Mouse (Mus musculus): ENCODE results near the gene Ctnnbl1.

The Ctnnbl1 gene

DNA sequence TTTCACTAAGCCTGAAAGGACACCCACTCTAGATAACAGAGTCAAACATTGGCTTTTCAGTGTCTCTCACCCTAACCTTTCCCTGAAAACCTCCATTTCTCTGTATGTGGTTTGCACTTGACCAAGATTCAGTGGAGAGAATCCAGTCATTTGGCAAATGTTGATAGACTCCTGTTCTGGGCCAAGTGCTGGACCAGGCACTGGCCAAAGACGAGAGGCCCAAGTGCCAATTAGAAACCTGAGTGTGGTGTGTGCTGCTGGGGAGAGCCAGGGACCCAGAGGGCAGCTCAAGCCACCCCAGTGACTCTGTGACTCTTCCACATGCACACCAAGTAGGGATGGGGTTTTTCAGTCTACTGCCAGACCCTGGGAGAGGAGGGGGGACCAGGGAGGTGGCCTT lies 136.5 kb downstream of the Ctnnbl1 start:
- no peak for DNase-seq (ENCODE audit: low read depth, low spot score)

DNA sequence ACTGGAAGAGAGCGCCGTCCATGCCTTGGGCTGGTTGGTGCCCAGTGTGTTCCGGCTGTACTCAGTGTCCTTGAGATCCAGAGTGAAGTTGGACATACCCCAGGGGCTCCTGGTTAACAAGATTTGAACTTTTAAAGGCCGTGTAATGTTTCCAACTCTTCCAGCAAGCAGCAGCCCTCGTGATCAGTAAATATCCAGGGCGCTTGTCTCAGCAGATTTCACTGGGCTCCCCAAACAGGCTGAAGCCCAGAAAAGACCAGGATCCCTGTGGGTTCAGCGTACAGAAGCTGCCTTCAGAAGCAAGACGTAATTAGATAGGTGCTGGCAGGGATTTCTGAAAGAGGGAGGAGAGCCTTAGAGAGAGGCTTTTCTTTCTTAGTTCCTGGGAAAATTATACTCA lies 137.9 kb downstream of the Ctnnbl1 start:
- DNase-seq (ENCODE audit: low read depth, low spot score), result no peak

- DNase-seq (ENCODE audit: low read depth, low spot score), result no peak
Observed at GRCm38 (mm10) chr2:157877394-157877793, 140.2 kb downstream of the Ctnnbl1 start.

DNA sequence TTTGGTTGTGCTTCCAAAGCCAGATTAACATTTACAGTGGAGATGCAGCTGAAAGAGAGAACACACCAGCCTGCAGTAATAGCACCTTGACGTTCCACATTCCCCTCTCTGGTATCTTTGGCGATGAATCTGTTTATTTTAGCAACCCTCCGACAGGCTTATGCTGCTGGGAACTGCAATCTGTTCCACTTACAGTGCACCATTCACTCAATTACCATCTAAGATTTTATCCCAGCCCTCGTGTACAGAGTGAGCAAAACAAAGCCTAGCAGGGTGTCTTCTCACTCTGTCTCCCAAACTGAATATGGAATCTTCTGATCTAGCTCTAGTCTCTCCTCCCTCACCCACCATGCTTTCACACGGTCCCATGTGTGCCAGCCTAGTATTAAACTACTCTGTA lies 140.8 kb downstream of the Ctnnbl1 start:
- no peak for DNase-seq (ENCODE audit: low read depth, low spot score)

DNA sequence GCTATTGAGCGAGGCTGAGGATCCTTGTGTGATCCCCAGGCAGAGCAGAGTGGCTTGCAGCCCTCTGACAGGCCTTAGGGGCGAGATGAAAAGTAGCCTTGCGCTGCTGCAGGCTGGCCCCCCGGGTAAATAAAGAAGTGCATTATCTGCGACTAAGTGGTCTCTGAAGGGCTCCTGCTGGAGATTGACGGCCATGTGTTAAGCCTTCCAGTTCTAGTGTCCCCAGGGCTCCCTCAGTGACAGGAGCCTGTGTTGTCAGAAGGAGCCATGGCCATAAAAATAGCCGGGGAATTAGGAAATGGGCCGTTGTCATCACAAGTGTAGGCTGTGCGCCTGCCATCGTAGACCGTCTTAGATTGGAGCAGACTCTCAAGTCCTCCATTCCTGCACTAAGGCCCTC lies 144.7 kb downstream of the Ctnnbl1 start:
- peak; percentile 16 for DNase-seq (ENCODE audit: low read depth, low spot score)

GRCm38 (mm10) chr2:157887275-157888025 lies 150.2 kb downstream of the Ctnnbl1 start:
- peak; percentile 30 for DNase-seq (ENCODE audit: low read depth, low spot score)

DNA sequence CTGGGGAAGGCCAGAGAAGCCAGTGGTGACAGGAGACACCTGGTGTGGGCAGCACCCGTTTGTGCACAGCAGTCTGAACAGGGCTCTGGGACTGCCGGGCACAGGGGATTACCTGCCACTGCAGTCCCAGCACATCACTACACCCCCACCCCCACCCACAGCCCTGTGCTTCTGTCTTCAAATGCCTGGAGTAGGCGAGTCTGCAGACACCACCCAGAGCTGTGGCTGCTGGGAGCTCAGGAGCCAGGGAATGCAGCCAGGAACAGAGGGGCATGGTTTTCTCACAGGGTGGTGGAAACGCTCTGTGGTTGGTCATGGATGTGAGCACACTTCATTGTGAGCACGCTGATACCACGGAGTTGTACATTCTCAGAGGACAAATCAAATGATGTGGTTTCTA lies 154.0 kb downstream of the Ctnnbl1 start:
- DNase-seq (ENCODE audit: low read depth, low spot score), result no peak

DNA sequence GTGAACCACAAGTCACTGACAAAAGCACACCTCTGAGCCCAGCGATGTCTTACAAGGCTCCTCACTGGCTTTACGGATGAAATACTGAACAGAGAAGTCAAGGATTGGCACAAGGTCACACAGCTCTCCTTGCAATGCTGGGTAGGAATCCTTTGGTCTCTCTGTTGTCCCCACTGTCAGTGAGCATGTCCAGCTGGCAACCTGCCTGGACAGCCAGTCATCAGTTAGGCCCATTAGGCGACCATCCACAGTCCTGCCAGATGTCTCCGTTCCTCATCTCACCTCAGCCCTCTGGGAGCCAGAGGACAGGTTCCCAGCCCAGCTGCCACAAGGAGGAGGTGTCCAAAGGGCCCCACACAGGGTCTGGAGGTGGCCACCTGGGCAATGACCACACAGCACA lies 159.9 kb downstream of the Ctnnbl1 start:
- DNase-seq (ENCODE audit: low read depth, low spot score), result no peak

DNA sequence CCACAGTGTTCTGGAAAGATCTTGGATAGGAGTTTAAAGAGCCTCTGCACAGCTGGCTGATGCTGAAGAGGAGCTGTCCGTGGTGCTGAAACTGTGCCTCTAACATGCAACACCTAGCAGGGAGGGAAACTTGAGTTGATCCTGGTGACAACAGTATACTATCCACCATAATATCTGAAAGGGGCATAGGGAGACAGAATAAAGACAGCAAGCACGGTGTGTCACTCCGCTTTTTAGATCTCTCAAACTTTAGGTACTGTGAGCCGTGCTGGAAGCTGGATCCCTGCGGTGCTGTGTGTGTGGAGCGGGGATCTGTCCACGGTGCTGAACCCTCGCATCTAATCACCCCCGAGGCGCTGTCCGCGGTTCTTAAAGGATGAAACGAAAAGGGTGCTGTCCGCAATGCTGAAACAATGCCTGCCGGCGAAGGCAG lies 176.0 kb downstream of the Ctnnbl1 start:
- DNase-seq (ENCODE audit: low read depth, low spot score), result peak; percentile 84

GRCm38 (mm10) chr2:157913705-157914104 lies 176.5 kb downstream of the Ctnnbl1 start:
- DNase-seq (ENCODE audit: low read depth, low spot score), result no peak

- DNase-seq (ENCODE audit: low read depth, low spot score), result no peak
Observed at GRCm38 (mm10) chr2:157914105-157914764, 177.0 kb downstream of the Ctnnbl1 start, which contains the start of gene Vstm2l. Gene Vstm2l (plus strand): TSS chr2:157914653.

GRCm38 (mm10) chr2:157914889-157915517 lies 177.8 kb downstream of the Ctnnbl1 start:
- DNase-seq (ENCODE audit: low read depth, low spot score), result no peak

DNA sequence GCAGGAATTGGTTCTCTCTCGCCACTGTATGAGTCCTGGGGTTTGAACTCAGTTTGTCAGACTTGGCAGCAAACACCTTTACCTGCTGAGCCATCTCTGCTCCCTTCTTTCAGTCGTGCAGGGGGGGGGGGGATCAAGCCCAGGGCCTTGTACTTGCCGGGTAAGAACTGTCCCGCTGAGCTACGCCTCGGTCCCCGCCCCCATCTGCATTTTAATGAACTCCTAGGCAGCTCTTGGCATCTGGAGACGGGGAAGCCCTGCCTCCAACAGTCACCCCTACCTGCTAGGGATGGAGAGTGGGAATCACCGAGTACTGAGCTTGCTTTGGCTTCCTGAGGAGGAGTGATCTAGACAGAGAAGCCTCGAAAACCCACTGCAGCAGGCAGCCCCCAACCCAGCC lies 181.3 kb downstream of the Ctnnbl1 start:
- DNase-seq (ENCODE audit: low read depth, low spot score), result no peak

DNA sequence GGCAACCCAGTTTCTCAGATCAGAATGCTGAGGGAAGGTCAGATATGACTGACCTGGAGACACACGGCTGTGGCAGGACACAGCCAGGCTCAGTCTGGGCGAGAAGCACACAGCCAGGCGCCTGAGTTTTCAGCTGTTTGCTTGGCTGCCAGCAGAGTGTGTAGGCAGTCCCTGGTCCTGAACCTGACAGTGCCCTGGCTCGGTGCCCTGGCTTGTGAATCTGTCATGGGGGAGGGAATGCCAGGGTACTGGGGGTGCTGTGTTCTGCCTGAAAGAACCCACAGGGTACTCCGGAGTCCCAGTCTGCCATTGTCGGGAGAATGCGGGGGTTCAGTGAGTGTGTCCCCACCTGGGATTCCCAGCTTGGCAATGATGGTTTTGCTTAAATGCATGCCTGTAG lies 184.3 kb downstream of the Ctnnbl1 start:
- DNase-seq (ENCODE audit: low read depth, low spot score), result no peak

DNA sequence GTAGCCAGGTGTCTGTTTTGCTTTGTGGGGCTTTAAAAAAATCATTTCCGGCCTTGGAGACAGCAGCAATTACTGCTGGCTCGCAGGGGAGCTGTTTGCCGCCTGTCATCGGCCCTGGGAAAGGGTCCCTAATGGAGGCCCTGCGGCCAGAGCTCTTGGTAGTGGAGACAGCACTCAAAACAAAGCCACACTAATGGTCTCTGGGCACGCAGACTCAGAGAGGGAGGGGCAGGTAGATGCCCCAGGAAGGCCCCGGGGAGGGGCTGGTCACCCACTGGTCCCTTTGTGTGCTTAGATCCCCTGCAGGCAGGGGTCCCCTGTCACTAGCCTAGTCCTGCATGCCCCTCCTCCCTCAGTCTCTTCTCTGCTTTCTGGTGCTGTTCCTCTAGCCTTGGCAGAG lies 186.2 kb downstream of the Ctnnbl1 start:
- DNase-seq (ENCODE audit: low read depth, low spot score), result no peak

DNA sequence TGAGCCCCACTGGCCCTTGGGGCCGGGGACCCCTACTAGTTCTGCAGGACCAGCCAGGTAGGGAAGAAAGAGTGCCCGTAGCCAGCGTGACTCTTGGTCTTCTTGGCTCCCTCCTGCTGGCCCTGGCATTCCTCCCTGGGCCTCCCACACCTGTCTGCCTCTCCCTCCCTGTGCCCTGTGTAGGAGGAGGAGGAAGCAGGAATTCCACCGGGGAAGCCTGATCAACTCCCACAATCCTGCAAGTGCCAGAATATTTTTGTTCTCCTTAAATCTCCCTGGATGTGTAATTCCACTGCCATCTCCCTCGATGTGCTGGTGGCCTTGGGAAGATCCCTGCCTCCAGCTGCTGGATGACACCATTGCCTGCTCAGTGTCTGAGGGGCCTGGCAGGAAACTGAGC lies 187.3 kb downstream of the Ctnnbl1 start:
- DNase-seq (ENCODE audit: low read depth, low spot score), result no peak

DNA sequence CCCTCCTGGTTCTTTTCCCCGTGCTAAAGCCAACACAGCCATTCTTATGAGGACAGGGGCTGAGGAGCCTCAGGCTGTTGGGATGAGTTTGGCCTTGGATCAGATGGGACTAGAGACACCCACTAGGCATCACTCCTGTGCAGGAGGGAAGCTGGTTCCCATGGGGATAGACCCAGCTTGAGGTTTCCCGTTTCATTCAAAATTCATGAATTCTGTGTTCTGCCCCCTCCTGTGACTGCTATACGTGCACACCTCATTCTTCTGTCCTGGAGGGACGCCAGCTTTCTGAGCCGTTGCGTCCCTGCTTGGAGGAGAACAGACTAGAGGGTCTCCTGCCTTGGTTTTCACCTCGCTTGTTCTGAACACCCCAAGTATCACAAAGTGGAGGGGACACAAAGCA lies 189.3 kb downstream of the Ctnnbl1 start:
- no peak for DNase-seq (ENCODE audit: low read depth, low spot score)

DNA sequence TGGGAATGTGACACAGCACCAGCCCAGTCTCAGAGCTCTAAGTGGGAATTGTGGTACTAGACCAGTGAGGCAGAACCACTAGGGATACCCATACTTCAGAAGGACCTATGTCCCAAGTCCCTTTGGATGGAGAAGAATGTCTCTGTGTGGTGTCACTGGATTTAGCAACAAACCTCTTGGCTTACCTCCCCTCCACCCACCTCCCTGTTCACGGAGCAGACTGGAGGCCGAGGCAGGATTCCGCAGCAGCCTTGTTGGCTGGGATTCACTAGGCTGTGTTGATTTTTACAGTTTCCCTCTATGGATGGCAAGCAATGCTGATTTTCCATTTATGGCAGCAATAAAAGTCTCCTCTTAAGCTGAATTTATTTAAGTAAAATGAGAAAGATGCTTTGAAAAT lies 189.7 kb downstream of the Ctnnbl1 start:
- no peak for DNase-seq (ENCODE audit: low read depth, low spot score)

DNA sequence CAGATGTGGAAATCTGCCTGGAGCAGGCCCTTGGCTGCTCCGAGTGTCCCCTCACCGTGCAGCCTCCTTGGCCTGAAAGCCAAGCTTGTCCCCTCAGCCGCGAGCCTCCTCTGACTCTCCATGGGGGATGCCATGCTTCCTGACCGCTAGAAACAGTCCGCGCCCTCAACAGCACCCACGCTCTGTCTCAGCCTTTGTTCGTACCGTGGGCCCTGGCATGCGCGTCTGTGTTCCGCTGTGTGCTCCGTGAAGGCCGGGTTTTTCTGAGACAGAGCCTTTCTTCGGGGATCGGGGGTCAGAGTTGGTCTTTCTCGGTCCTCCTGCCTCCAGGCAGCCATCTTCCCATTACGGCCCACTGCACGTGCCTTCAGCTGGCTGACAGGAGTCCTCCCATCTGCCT lies 190.2 kb downstream of the Ctnnbl1 start:
- DNase-seq (ENCODE audit: low read depth, low spot score), result no peak

DNA sequence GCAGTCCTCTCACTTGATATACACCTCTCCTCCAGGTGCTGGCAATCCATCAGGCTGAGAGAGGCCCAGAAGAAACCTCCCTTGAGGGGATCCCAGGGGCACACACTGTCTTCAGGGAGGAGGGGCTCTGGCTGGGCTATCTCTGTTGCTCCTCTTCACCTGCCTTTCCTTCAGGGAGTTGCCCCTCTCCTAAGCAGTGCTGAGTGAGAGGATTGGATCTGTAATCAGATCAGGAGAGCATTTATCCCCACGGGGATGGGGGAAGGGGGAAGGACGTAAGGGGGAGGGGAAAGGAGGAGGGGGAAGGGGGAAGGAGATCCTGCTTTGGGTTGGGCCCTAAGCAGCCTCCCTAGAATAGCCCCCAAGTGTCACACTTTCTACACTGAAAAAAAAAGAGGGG lies 190.6 kb downstream of the Ctnnbl1 start:
- DNase-seq (ENCODE audit: low read depth, low spot score), result no peak

- no peak for DNase-seq (ENCODE audit: low read depth, low spot score)
Observed at GRCm38 (mm10) chr2:157932655-157933054, 195.5 kb downstream of the Ctnnbl1 start.

DNA sequence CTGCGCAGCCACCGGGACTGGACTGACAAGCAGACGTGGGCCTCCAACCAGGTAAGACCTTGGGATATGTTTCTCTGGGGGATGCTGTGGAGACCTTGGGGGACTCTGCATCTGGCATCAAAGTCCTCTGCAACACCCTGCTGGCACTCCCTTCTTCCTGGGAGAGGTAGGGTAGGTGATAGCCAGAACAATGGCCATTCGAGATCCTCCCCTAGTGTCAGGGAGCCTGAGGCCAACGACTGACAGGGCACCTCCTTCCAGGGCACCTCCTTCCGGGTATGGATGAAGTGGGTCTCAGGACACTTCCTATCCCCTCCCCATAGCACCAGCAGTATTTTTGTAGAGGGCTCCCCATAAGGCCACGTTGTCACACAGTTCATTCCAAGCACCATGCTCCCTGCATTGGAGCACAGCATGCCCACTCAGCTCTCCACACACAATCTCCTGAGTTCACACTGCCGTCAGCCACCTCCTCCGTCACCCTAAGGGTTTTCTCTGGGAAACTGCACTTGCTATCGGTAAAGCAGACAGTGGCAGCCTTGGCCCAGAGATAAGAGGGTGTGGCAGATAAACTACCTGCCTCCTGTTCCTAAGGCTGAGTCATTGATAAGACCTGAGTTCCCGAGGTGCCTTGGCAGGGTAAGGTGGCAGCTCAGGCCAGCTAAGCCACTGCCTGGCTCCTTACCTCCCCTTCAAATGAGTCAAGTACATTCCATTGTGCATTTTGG lies 198.4 kb downstream of the Ctnnbl1 start:
- no peak for DNase-seq (ENCODE audit: low read depth, low spot score)
